Mouse (Mus musculus): ENCODE measurements around the gene Parva. TPM values are rescaled to one million over a fixed set of nuclear protein-coding genes. Genes with fewer than 3 reads are reported as not detected.
A peak's percentile ranks its signal among the peaks of the same experiment; 100 is the strongest.

Parva gene
- polyA plus RNA-seq, 1 experiment from 2014 or later: 50.4 TPM

GRCm38 (mm10) chr7:112602966-112603365 is 175.7 kb downstream of the Parva start:
- H3K36me3 ChIP-seq (ENCODE audit: control insufficient read depth, insufficient read depth, low read length): no peaks in the 10 kb centered on the region
- H3K27ac ChIP-seq (ENCODE audit: low read depth, low read length): no peak overlapping the region
- no peak overlapping the region for H3K4me2 ChIP-seq (ENCODE audit: low read depth)
- whole genome bisulfite sequencing: 90% methylated on average over 5 of the region's 5 CpGs
- H3K27me3 ChIP-seq (ENCODE audit: control insufficient read depth, insufficient read depth, low read length): no peaks in the 10 kb centered on the region
- H3K9ac ChIP-seq (ENCODE audit: low read length): no peak overlapping the region
- no peak overlapping the region for H3K4me3 ChIP-seq (ENCODE audit: low read depth, low read length)
- H3K4me1 ChIP-seq (ENCODE audit: control insufficient read depth, insufficient read depth, low read length): no peaks in the 10 kb centered on the region
- ATAC-seq (ENCODE audit: insufficient read depth, low FRiP score, low TSS enrichment): no peak
- no peak for DNase-seq (ENCODE audit: low spot score)
- no peaks in the 10 kb centered on the region for H3K9me3 ChIP-seq (ENCODE audit: control insufficient read depth, low read length)

GRCm38 (mm10) chr7:112603496-112604170 is 176.3 kb downstream of the Parva start:
- H3K27me3 ChIP-seq (ENCODE audit: control insufficient read depth, insufficient read depth, low read length): no peaks in the 10 kb centered on the region
- no peaks in the 10 kb centered on the region for H3K9me3 ChIP-seq (ENCODE audit: control insufficient read depth, low read length)
- DNase-seq (ENCODE audit: low spot score): no peak
- H3K4me3 ChIP-seq (ENCODE audit: low read depth, low read length): no peak overlapping the region
- H3K9ac ChIP-seq (ENCODE audit: low read length): no peak overlapping the region
- H3K4me2 ChIP-seq (ENCODE audit: low read depth): no peak overlapping the region
- no peak overlapping the region for H3K27ac ChIP-seq (ENCODE audit: low read depth, low read length)
- ATAC-seq (ENCODE audit: insufficient read depth, low FRiP score, low TSS enrichment): no peak
- H3K36me3 ChIP-seq (ENCODE audit: control insufficient read depth, insufficient read depth, low read length): no peaks in the 10 kb centered on the region
- 79% methylated on average over 10 of the region's 10 CpGs for WGBS
- H3K4me1 ChIP-seq (ENCODE audit: control insufficient read depth, insufficient read depth, low read length): no peaks in the 10 kb centered on the region

- whole genome bisulfite sequencing: 77% methylated on average over 8 of the region's 8 CpGs
- DNase-seq (ENCODE audit: low spot score): no peak
- no peaks in the 10 kb centered on the region for H3K9me3 ChIP-seq (ENCODE audit: control insufficient read depth, low read length)
- ATAC-seq (ENCODE audit: insufficient read depth, low FRiP score, low TSS enrichment): no peak
- H3K9ac ChIP-seq (ENCODE audit: low read length): no peak overlapping the region
- H3K36me3 ChIP-seq (ENCODE audit: control insufficient read depth, insufficient read depth, low read length): no peaks in the 10 kb centered on the region
- no peaks in the 10 kb centered on the region for H3K4me1 ChIP-seq (ENCODE audit: control insufficient read depth, insufficient read depth, low read length)
- no peak overlapping the region for H3K27ac ChIP-seq (ENCODE audit: low read depth, low read length)
- no peak overlapping the region for H3K4me3 ChIP-seq (ENCODE audit: low read depth, low read length)
- H3K27me3 ChIP-seq (ENCODE audit: control insufficient read depth, insufficient read depth, low read length): no peaks in the 10 kb centered on the region
- H3K4me2 ChIP-seq (ENCODE audit: low read depth): no peak overlapping the region
Measured at GRCm38 (mm10) chr7:112604209-112604608, 176.9 kb downstream of the Parva start.

- Histone ChIP-seq H3K4me1 (ENCODE audit: control insufficient read depth, insufficient read depth, low read length) (no peaks in the 10 kb centered on the region; the same call in 1 of the 2 replicates), H3K27ac (ENCODE audit: low read depth, low read length) (no peak overlapping the region), H3K4me3 (ENCODE audit: low read depth, low read length) (no peak overlapping the region), H3K4me2 (ENCODE audit: low read depth) (no peak overlapping the region), H3K27me3 (ENCODE audit: control insufficient read depth, insufficient read depth, low read length) (no peaks in the 10 kb centered on the region), H3K9ac (ENCODE audit: low read length) (no peak overlapping the region), H3K36me3 (ENCODE audit: control insufficient read depth, insufficient read depth, low read length) (no peaks in the 10 kb centered on the region), H3K9me3 (ENCODE audit: control insufficient read depth, low read length) (no peaks in the 10 kb centered on the region)
- DNase-seq (ENCODE audit: low spot score) (no peak), ATAC-seq (ENCODE audit: insufficient read depth, low FRiP score, low TSS enrichment) (no peak)
- WGBS: 96% methylated on average over 3 of the region's 3 CpGs
Measured at GRCm38 (mm10) chr7:112614046-112614790, 186.9 kb downstream of the Parva start.

GRCm38 (mm10) chr7:112614791-112615668 is 187.7 kb downstream of the Parva start:
- 68% methylated on average over 10 of the region's 10 CpGs for WGBS
- Histone ChIP-seq H3K4me3 (ENCODE audit: low read depth, low read length) (no peak overlapping the region), H3K36me3 (ENCODE audit: control insufficient read depth, insufficient read depth, low read length) (no peaks in the 10 kb centered on the region), H3K9ac (ENCODE audit: low read length) (no peak overlapping the region), H3K27ac (ENCODE audit: low read depth, low read length) (no peak overlapping the region), H3K9me3 (ENCODE audit: control insufficient read depth, low read length) (no peaks in the 10 kb centered on the region), H3K27me3 (ENCODE audit: control insufficient read depth, insufficient read depth, low read length) (no peaks in the 10 kb centered on the region), H3K4me1 (ENCODE audit: control insufficient read depth, insufficient read depth, low read length) (no peaks in the 10 kb centered on the region; the same call in 1 of the 2 replicates), H3K4me2 (ENCODE audit: low read depth) (no peak overlapping the region)
- peak; percentile 25 for DNase-seq (ENCODE audit: low spot score)
- ATAC-seq (ENCODE audit: insufficient read depth, low FRiP score, low TSS enrichment): no peak

- DNase-seq (ENCODE audit: low spot score): no peak
Measured at GRCm38 (mm10) chr7:112620322-112621179, 193.2 kb downstream of the Parva start.

GRCm38 (mm10) chr7:112627481-112627880 is 200.2 kb downstream of the Parva start:
- no peaks in the 10 kb centered on the region for H3K9me3 ChIP-seq (ENCODE audit: control insufficient read depth, low read length)
- H3K4me1 ChIP-seq (ENCODE audit: control insufficient read depth, insufficient read depth, low read length): no peaks in the 10 kb centered on the region
- H3K27ac ChIP-seq (ENCODE audit: low read depth, low read length): no peak overlapping the region
- no peak overlapping the region for H3K4me2 ChIP-seq (ENCODE audit: low read depth)
- 67% methylated on average over 4 of the region's 4 CpGs for WGBS
- no peaks in the 10 kb centered on the region for H3K36me3 ChIP-seq (ENCODE audit: control insufficient read depth, insufficient read depth, low read length)
- H3K4me3 ChIP-seq (ENCODE audit: low read depth, low read length): no peak overlapping the region
- H3K27me3 ChIP-seq (ENCODE audit: control insufficient read depth, insufficient read depth, low read length): no peaks in the 10 kb centered on the region
- no peak for ATAC-seq (ENCODE audit: insufficient read depth, low FRiP score, low TSS enrichment)
- no peak overlapping the region for H3K9ac ChIP-seq (ENCODE audit: low read length)
- no peak for DNase-seq (ENCODE audit: low spot score)

More at GRCm38 (mm10) chr7:112620322-112621179, 193.2 kb downstream of the Parva start:
- H3K4me2 ChIP-seq (ENCODE audit: low read depth): no peak overlapping the region
- H3K4me3 ChIP-seq (ENCODE audit: low read depth, low read length): no peak overlapping the region
- no peaks in the 10 kb centered on the region; the same call in 1 of the 2 replicates for H3K4me1 ChIP-seq (ENCODE audit: control insufficient read depth, insufficient read depth, low read length)
- WGBS: 86% methylated on average over 22 of the region's 22 CpGs
- no peak for ATAC-seq (ENCODE audit: insufficient read depth, low FRiP score, low TSS enrichment)
- no peak overlapping the region for H3K27ac ChIP-seq (ENCODE audit: low read depth, low read length)
- H3K9me3 ChIP-seq (ENCODE audit: control insufficient read depth, low read length): no peaks in the 10 kb centered on the region
- no peaks in the 10 kb centered on the region for H3K36me3 ChIP-seq (ENCODE audit: control insufficient read depth, insufficient read depth, low read length)
- H3K9ac ChIP-seq (ENCODE audit: low read length): no peak overlapping the region
- H3K27me3 ChIP-seq (ENCODE audit: control insufficient read depth, insufficient read depth, low read length): no peaks in the 10 kb centered on the region
